Mouse (Mus musculus) liver, adult 2 months (tissue): Measurements from ENCODE around the gene Lpar5.

Experiments
- CTCF ChIP-seq: fragments of 200-500 bp; IDR thresholded peaks from 2 replicates; pipeline ENCODE4 v1.5.1; 2011; ENCODE audit warnings: low read depth, low read length, control low read depth
- POLR2A ChIP-seq: fragments of 200-500 bp; IDR thresholded peaks from 2 replicates; pipeline ENCODE4 v1.6.1; 2011; ENCODE audit warnings: low read length, control low read depth; ENCODE audit not compliant: insufficient read depth; ENCODE audit errors: extremely low read depth

DNA sequence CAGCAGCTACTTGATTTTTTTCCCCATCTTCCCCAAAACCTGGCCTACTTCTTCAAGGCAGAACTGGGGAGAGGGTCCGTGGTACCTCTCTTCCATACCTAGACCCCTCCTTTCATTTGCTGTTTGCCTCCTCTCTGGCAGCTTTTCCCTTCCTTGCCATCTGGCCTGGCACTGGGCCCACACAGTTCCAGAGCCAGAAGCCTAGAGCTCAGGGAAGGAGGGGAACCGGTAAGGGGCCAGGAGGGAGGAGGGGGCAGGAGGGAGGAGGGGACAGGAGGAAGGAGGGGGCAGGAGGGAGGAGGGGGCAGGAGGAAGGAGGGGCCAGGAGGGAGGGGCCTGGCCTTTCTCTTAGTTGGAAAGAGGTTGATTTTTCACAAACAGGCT, 4.2 kb downstream of the Lpar5 start:
- TF ChIP-seq POLR2A = no peak
- no peak for TF ChIP-seq CTCF
